Mouse (Mus musculus): ENCODE data around the gene Gm20604. TPM values are rescaled to one million over a fixed set of nuclear protein-coding genes. Genes with fewer than 3 reads are reported as not detected.

Gene Gm20604
- polyA plus RNA-seq, 2 experiments from 2014 or later: 7.1 to 9.1 TPM

- ATAC-seq: no peak
Measured at GRCm38 (mm10) chr12:102742056-102742455, 16.4 kb downstream of the Gm20604 start.

GRCm38 (mm10) chr12:102740285-102740684 lies 18.2 kb downstream of the Gm20604 start:
- no peak for ATAC-seq

- no peak for ATAC-seq
Measured at GRCm38 (mm10) chr12:102739096-102739495, 19.4 kb downstream of the Gm20604 start.

GRCm38 (mm10) chr12:102733381-102733780 lies 25.1 kb downstream of the Gm20604 start:
- ATAC-seq: peak; percentile 52

- ATAC-seq: no peak
Measured at GRCm38 (mm10) chr12:102730798-102731619, 27.5 kb downstream of the Gm20604 start.

GRCm38 (mm10) chr12:102729855-102730797 lies 28.3 kb downstream of the Gm20604 start:
- peak; percentile 67 for ATAC-seq

- ATAC-seq: peak; percentile 58
Measured at GRCm38 (mm10) chr12:102725761-102726175, 32.7 kb downstream of the Gm20604 start.

- peak; percentile 80 for ATAC-seq
Measured at GRCm38 (mm10) chr12:102725146-102725545, 33.3 kb downstream of the Gm20604 start.

GRCm38 (mm10) chr12:102723861-102724260 lies 34.6 kb downstream of the Gm20604 start:
- ATAC-seq: no peak

- ATAC-seq: no peak
Measured at GRCm38 (mm10) chr12:102722966-102723365, 35.5 kb downstream of the Gm20604 start.

GRCm38 (mm10) chr12:102722451-102722850 lies 36.0 kb downstream of the Gm20604 start:
- no peak for ATAC-seq

- ATAC-seq: peak; percentile 76
Measured at GRCm38 (mm10) chr12:102719552-102720315, 38.7 kb downstream of the Gm20604 start.

- ATAC-seq: no peak
Measured at GRCm38 (mm10) chr12:102714654-102715395, 43.6 kb downstream of the Gm20604 start.

GRCm38 (mm10) chr12:102714116-102714515 lies 44.4 kb downstream of the Gm20604 start:
- no peak for ATAC-seq

- no peak for ATAC-seq
Measured at GRCm38 (mm10) chr12:102713153-102713865, 45.2 kb downstream of the Gm20604 start.

- no peak for ATAC-seq
Measured at GRCm38 (mm10) chr12:102710851-102711375, 47.6 kb downstream of the Gm20604 start.

GRCm38 (mm10) chr12:102709896-102710295 lies 48.6 kb downstream of the Gm20604 start:
- ATAC-seq: no peak

GRCm38 (mm10) chr12:102708220-102708619 lies 50.3 kb downstream of the Gm20604 start:
- no peak for ATAC-seq

GRCm38 (mm10) chr12:102706833-102707463 lies 51.5 kb downstream of the Gm20604 start:
- ATAC-seq: no peak

Data from activated CD4-positive, CD25-positive, alpha-beta regulatory T cell, adult 4 months (primary cell).